In genomic region chr9:16265519-16265918, GRCm38 (mm10) we compare ENCODE assay signal across 25 mouse cellular contexts.
DNase-seq lines count a peak whose midpoint lies in the region; ATAC-seq and TF ChIP-seq lines count a peak whose summit lies in the region.
"Had no signal": no experiment of that assay in that cellular context is flagged by ENCODE, and none has a peak within 500 bp of the region (broad histone marks: within the 10 kb centered on the region; RNA-seq: fewer than 3 reads in every experiment).

No protein-coding gene starts in this region.

- H3K36me3 ChIP-seq in forebrain, embryonic 13.5 days (ENCODE audit: poor library complexity, severe bottlenecking), result no peaks in the 10 kb centered on the region
- H3K36me3 ChIP-seq in forebrain, embryonic 16.5 days (ENCODE audit: control insufficient read depth, insufficient read depth), result no peaks in the 10 kb centered on the region
- no peaks in the 10 kb centered on the region for H3K36me3 ChIP-seq in kidney, adult 2 months (ENCODE audit: control insufficient read depth, insufficient read depth, low read length)
- no peaks in the 10 kb centered on the region for H3K36me3 ChIP-seq in midbrain, embryonic 15.5 days (replicated peaks)
- H3K36me3 ChIP-seq in midbrain, embryonic 10.5 days, result no peaks in the 10 kb centered on the region
- no peaks in the 10 kb centered on the region for H3K36me3 ChIP-seq in neural tube, embryonic 14.5 days (ENCODE audit: control insufficient read depth, insufficient read depth, low read length)
- H3K36me3 ChIP-seq: intestine, embryonic 15.5 days; limb, embryonic 15.5 days; liver, embryonic 13.5 days had no signal

- H3K27ac ChIP-seq in forebrain, embryonic 13.5 days, result peak overlapping the region; percentile 35; the same call in 1 of the 2 replicates
- H3K27ac ChIP-seq in forebrain, embryonic 16.5 days (ENCODE audit: low read length), result no peak overlapping the region
- no peak overlapping the region for H3K27ac ChIP-seq in kidney, adult 2 months (ENCODE audit: insufficient read depth, low read depth, low read length)
- H3K27ac ChIP-seq in midbrain, embryonic 15.5 days, result no peak overlapping the region
- no peak overlapping the region for H3K27ac ChIP-seq in midbrain, embryonic 10.5 days (replicated peaks)
- no peak overlapping the region for H3K27ac ChIP-seq in neural tube, embryonic 14.5 days (ENCODE audit: low read depth, low read length)
- H3K27ac ChIP-seq: hindbrain, embryonic 14.5 days; intestine, embryonic 15.5 days; limb, embryonic 15.5 days; liver, embryonic 13.5 days had no signal

- DNase-seq in kidney, adult 2 months, result peak; percentile 16
- DNase-seq in kidney, postnatal 10 days, result no peak
- no peak for DNase-seq in midbrain, embryonic 10.5 days (ENCODE audit: low spot score)
- no peak for DNase-seq in gastrocnemius, postnatal 4 days (ENCODE audit: low spot score in 2 of 2)
- DNase-seq: adrenal gland, postnatal 36 days; cerebellum, adult 2 months; cerebellum, postnatal 14 days; forebrain, postnatal 0 days; gastrocnemius, postnatal 14 days; heart, adult 11 months; heart, postnatal 4 days; liver, embryonic 13.5 days; lung, adult 18-20 months; lung, postnatal 4 days had no signal

- no peak for TF ChIP-seq POLR2A in kidney, adult 2 months (IDR thresholded peaks at IDR 0.05; ENCODE audit: low read depth, low read length)

- WGBS in forebrain, embryonic 13.5 days, result 69% methylated on average over 4 of the region's 4 CpGs
- WGBS in forebrain, embryonic 16.5 days, result 54% methylated on average over 4 of the region's 4 CpGs
- 75% methylated on average over 4 of the region's 4 CpGs for WGBS in kidney, adult 2 months
- WGBS in midbrain, embryonic 15.5 days, result 77% methylated on average over 4 of the region's 4 CpGs
- 83% methylated on average over 4 of the region's 4 CpGs for WGBS in midbrain, embryonic 10.5 days
- 74% methylated on average over 4 of the region's 4 CpGs for WGBS in neural tube, embryonic 14.5 days

- no peaks in the 10 kb centered on the region for H3K9me3 ChIP-seq in forebrain, embryonic 13.5 days (replicated peaks)
- no peaks in the 10 kb centered on the region for H3K9me3 ChIP-seq in forebrain, embryonic 16.5 days (ENCODE audit: control insufficient read depth, low read length)
- no peaks in the 10 kb centered on the region for H3K9me3 ChIP-seq in midbrain, embryonic 15.5 days
- no peaks in the 10 kb centered on the region for H3K9me3 ChIP-seq in midbrain, embryonic 10.5 days (replicated peaks)
- no peaks in the 10 kb centered on the region for H3K9me3 ChIP-seq in neural tube, embryonic 14.5 days (ENCODE audit: control insufficient read depth, low read length)
- H3K9me3 ChIP-seq: intestine, embryonic 15.5 days; limb, embryonic 15.5 days; liver, embryonic 13.5 days; megakaryocyte, embryonic 14.5 days had no signal

- no peak overlapping the region for H3K4me2 ChIP-seq in forebrain, embryonic 13.5 days
- no peak overlapping the region for H3K4me2 ChIP-seq in forebrain, embryonic 16.5 days (ENCODE audit: low read length)
- H3K4me2 ChIP-seq in midbrain, embryonic 15.5 days, result no peak overlapping the region
- H3K4me2 ChIP-seq in neural tube, embryonic 14.5 days (ENCODE audit: low read depth, low read length), result no peak overlapping the region
- H3K4me2 ChIP-seq: heart, embryonic 11.5 days; hindbrain, embryonic 14.5 days; intestine, embryonic 15.5 days; limb, embryonic 15.5 days; liver, embryonic 13.5 days had no signal

- ATAC-seq in forebrain, embryonic 13.5 days, result no peak
- no peak for ATAC-seq in forebrain, embryonic 16.5 days
- 0 out of 2 replicates have a peak, but pooled peaks have one; percentile 43 for ATAC-seq in midbrain, embryonic 15.5 days (replicated peaks)
- peak; percentile 42; the same call in 1 of the 2 replicates for ATAC-seq in neural tube, embryonic 14.5 days (ENCODE audit: low read depth)
- ATAC-seq: CD4-positive, CD25-positive, alpha-beta regulatory T cell, adult 4 months; forebrain, postnatal 0 days; intestine, embryonic 15.5 days; lung, postnatal 0 days had no signal

- no peak overlapping the region for H3K4me3 ChIP-seq in forebrain, embryonic 13.5 days
- no peak overlapping the region for H3K4me3 ChIP-seq in forebrain, embryonic 16.5 days (replicated peaks; ENCODE audit: low read length)
- H3K4me3 ChIP-seq in kidney, adult 2 months (ENCODE audit: insufficient read depth, low read depth, low read length), result no peak overlapping the region
- H3K4me3 ChIP-seq in midbrain, embryonic 15.5 days, result no peak overlapping the region
- H3K4me3 ChIP-seq in midbrain, embryonic 10.5 days, result no peak overlapping the region
- no peak overlapping the region for H3K4me3 ChIP-seq in neural tube, embryonic 14.5 days (ENCODE audit: low read depth, low read length)
- H3K4me3 ChIP-seq: intestine, embryonic 15.5 days; limb, embryonic 15.5 days; liver, embryonic 13.5 days; megakaryocyte, embryonic 14.5 days had no signal

- H3K9ac ChIP-seq in forebrain, embryonic 13.5 days, result no peak overlapping the region
- no peak overlapping the region for H3K9ac ChIP-seq in forebrain, embryonic 16.5 days (replicated peaks; ENCODE audit: low read depth, low read length)
- no peak overlapping the region for H3K9ac ChIP-seq in midbrain, embryonic 15.5 days
- H3K9ac ChIP-seq in neural tube, embryonic 14.5 days (replicated peaks; ENCODE audit: low read depth, low read length), result no peak overlapping the region
- H3K9ac ChIP-seq: forebrain, postnatal 0 days; hindbrain, embryonic 14.5 days; intestine, embryonic 15.5 days; limb, embryonic 15.5 days; liver, embryonic 13.5 days had no signal

- no peaks in the 10 kb centered on the region for H3K27me3 ChIP-seq in forebrain, embryonic 13.5 days
- no peaks in the 10 kb centered on the region for H3K27me3 ChIP-seq in forebrain, embryonic 16.5 days (replicated peaks; ENCODE audit: control insufficient read depth, insufficient read depth, low read length)
- no peaks in the 10 kb centered on the region for H3K27me3 ChIP-seq in kidney, adult 2 months (replicated peaks; ENCODE audit: control insufficient read depth, insufficient read depth, low read length)
- H3K27me3 ChIP-seq in midbrain, embryonic 15.5 days (replicated peaks), result no peaks in the 10 kb centered on the region
- H3K27me3 ChIP-seq in midbrain, embryonic 10.5 days (ENCODE audit: low read depth, poor library complexity, severe bottlenecking), result no peaks in the 10 kb centered on the region
- no peaks in the 10 kb centered on the region for H3K27me3 ChIP-seq in neural tube, embryonic 14.5 days (ENCODE audit: control insufficient read depth, insufficient read depth, low read length)
- H3K27me3 ChIP-seq: intestine, embryonic 15.5 days; limb, embryonic 15.5 days; liver, embryonic 13.5 days had no signal

- no peaks in the 10 kb centered on the region for H3K4me1 ChIP-seq in forebrain, embryonic 13.5 days
- H3K4me1 ChIP-seq in forebrain, embryonic 16.5 days (replicated peaks; ENCODE audit: control insufficient read depth, insufficient read depth, low read length), result no peaks in the 10 kb centered on the region
- no peaks in the 10 kb centered on the region for H3K4me1 ChIP-seq in kidney, adult 2 months (ENCODE audit: control insufficient read depth, insufficient read depth, low read length)
- H3K4me1 ChIP-seq in midbrain, embryonic 15.5 days, result no peaks in the 10 kb centered on the region
- H3K4me1 ChIP-seq in midbrain, embryonic 10.5 days, result no peaks in the 10 kb centered on the region
- H3K4me1 ChIP-seq in neural tube, embryonic 14.5 days (ENCODE audit: control insufficient read depth, insufficient read depth, low read length), result no peaks in the 10 kb centered on the region
- H3K4me1 ChIP-seq: intestine, embryonic 15.5 days; liver, embryonic 13.5 days; megakaryocyte, embryonic 14.5 days had no signal

- no peak for TF ChIP-seq CTCF in kidney, adult 2 months (conservative IDR thresholded peaks at IDR 0.05; ENCODE audit: insufficient read depth, insufficient read length, low read depth, low read length)

Comparison
In these comparisons a context has a peak if more than half of its experiments do, and no peak if none do; other contexts are left out.
1. ATAC-seq: peak in midbrain, embryonic 15.5 days (single experiment) and neural tube, embryonic 14.5 days (single experiment); none in forebrain, embryonic 13.5 days (single experiment) and forebrain, embryonic 16.5 days (single experiment).